Mouse (Mus musculus) C2C12 (cell line): Measurements from ENCODE around the gene Camk2n1. TPM values are rescaled to one million over a fixed set of nuclear protein-coding genes. Genes with fewer than 3 reads are reported as not detected.

ENCODE experiments used
- H3K27me3 ChIP-seq: one replicate; pipeline ENCODE4 v1.6.1; 2011; ENCODE audit not compliant: control insufficient read depth, insufficient read depth, insufficient read length
- H3K36me3 ChIP-seq: one replicate; pipeline ENCODE4 v1.6.1; 2011; ENCODE audit not compliant: control insufficient read depth, insufficient read depth
- H3K4me3 ChIP-seq: one replicate; pipeline ENCODE4 v1.5.1; 2011; ENCODE audit warnings: mild to moderate bottlenecking, control low read depth; ENCODE audit not compliant: poor library complexity, insufficient read depth, severe bottlenecking
- H3K79me2 ChIP-seq: one replicate; pipeline ENCODE4 v1.6.1; 2011; ENCODE audit not compliant: control insufficient read depth, insufficient read depth
- H3K79me3 ChIP-seq: one replicate; pipeline ENCODE4 v1.6.1; 2011; ENCODE audit warnings: low read depth, control low read depth
- H3ac ChIP-seq: one replicate; pipeline ENCODE3; 2011; ENCODE audit warnings: low read depth; ENCODE audit not compliant: control insufficient read depth, insufficient read length
- CEBPB ChIP-seq: IDR thresholded peaks from one replicate; pipeline ENCODE4 v1.6.1; 2011; ENCODE audit warnings: low read depth, mild to moderate bottlenecking, control low read depth, moderate library complexity
- CTCF ChIP-seq: IDR thresholded peaks from one replicate; pipeline ENCODE4 v1.5.1; 2011; ENCODE audit not compliant: control insufficient read depth, insufficient read depth, insufficient read length
- FOSL1 ChIP-seq: IDR thresholded peaks from one replicate; pipeline ENCODE4 v1.8.0; 2011; ENCODE audit warnings: mild to moderate bottlenecking, low read length; ENCODE audit not compliant: poor library complexity, insufficient read depth, severe bottlenecking
- MAX ChIP-seq: IDR thresholded peaks from one replicate; pipeline ENCODE4 v1.6.1; 2011; ENCODE audit warnings: mild to moderate bottlenecking, control low read depth
- MYOD1 ChIP-seq: IDR thresholded peaks from one replicate; pipeline ENCODE4 v1.6.1; 2011; ENCODE audit warnings: low read depth; ENCODE audit not compliant: control insufficient read depth, insufficient read length
- MYOG ChIP-seq: IDR thresholded peaks from one replicate; pipeline ENCODE4 v1.6.1; 2011; ENCODE audit not compliant: control insufficient read depth, insufficient read length; ENCODE audit errors: extremely low read depth
- USF1 ChIP-seq: IDR thresholded peaks from one replicate; pipeline ENCODE4 v1.6.1; 2011; ENCODE audit warnings: low read depth, mild to moderate bottlenecking, control low read depth, moderate library complexity
- long read RNA-seq, 2 experiments: library from polyadenylated mRNA; unstranded; transcript quantifications; one replicate each; pipeline ENCODE4 v2.0.0; 2019 to 2020
- polyA plus RNA-seq: library from polyadenylated mRNA; unstranded; fragments of >200 nt; fragmentation: generic; extraction: Trizol; gene quantifications from one replicate; pipeline ENCODE4 v1.2.1, GENCODE M21; 2012; ENCODE audit warnings: missing spikeins

Camk2n1 gene
- polyA plus RNA-seq: 0.48 TPM
- long read RNA-seq, experiment 1, partial matches to known transcripts: 0 of 1 reads
- long read RNA-seq, experiment 1, other reads (novel, unspliced or antisense): 1 of 1 reads
- long read RNA-seq, experiment 2: 0 reads

DNA sequence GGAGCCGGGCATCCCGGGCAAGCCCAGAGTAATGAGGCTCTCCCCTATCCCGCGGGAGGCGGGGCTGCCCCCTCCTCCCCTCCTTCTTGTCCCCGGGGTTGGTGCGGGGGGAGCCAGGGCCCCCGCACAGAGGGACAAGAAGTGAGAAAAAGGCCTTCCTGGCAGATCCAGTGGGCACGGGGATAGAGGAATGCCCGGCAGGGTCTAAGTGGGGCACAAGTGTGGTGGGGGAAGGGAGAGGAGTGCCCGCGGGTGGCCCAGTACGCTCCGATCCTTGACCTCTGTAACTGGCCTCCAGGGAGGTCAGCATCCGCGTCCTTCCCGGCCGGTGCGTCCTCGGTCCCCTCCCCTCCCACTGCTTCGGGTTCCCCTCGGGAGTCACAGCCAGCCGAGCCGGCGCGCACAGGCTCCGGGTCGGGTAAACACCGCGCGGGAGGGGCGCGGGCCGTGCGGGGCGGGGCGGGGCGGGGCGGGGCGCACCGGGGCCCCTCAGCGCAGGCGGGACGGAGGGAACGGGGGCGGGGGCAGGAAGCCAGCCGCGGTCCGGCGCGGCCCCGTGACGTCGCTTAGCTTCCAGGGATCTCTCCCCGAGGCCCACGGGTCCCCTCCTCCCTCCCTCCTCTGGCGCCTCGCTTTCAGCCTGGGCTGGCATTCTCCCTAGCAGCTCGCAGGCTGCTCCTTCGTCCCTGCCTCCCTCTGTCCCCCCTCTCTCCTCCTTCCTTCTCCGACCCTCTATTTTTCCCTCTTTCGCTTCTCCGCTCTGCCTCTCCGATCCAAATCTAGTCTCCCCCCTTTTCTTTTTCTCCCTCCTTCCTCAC lies at the start of gene Camk2n1:
Gene Camk2n1 (plus strand): TSS at position 562 of the 818 bp plus-strand sequence.
- Histone ChIP-seq H3K27me3 (peaks cover 37% of the 10 kb centered on the region), H3K4me3 (peak within 1 kb of the TSS; percentile 6), H3K79me2 (no peaks in the 10 kb centered on the region), H3K79me3 (no peaks in the 10 kb centered on the region), H3ac (peak within 1 kb of the TSS; percentile 64), H3K36me3 (no peaks in the 10 kb centered on the region)
- TF ChIP-seq USF1 (no peak), CEBPB (no peak), MYOG (no peak)

DNA sequence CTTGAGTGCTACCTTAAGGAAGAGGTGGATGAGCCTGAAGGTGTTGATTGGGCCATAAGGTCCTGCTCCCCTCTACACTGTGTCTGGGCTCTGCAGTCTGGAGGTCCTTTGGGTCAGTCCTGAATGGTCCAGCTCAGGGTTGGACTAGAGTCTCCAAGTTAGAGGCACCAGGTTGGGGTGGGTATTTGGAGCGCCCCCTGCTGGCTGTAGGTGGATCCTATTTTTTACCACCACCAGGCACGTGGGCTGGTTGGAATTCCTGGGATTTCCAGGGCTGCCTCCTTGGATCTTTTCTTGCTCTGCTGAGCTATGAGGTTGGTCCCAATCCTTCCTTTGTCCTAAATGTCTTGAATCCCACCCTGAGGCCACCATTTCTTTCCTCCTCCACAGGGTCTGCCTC lies 49.3 kb upstream of the Camk2n1 start:
- Histone ChIP-seq H3K4me3 (no peak overlapping the region), H3K27me3 (peaks cover 13% of the 10 kb centered on the region), H3ac (no peak overlapping the region), H3K79me3 (no peaks in the 10 kb centered on the region), H3K79me2 (no peaks in the 10 kb centered on the region), H3K36me3 (no peaks in the 10 kb centered on the region)
- TF ChIP-seq CEBPB (no peak), CTCF (peak; percentile 8), USF1 (peak; percentile 32)

DNA sequence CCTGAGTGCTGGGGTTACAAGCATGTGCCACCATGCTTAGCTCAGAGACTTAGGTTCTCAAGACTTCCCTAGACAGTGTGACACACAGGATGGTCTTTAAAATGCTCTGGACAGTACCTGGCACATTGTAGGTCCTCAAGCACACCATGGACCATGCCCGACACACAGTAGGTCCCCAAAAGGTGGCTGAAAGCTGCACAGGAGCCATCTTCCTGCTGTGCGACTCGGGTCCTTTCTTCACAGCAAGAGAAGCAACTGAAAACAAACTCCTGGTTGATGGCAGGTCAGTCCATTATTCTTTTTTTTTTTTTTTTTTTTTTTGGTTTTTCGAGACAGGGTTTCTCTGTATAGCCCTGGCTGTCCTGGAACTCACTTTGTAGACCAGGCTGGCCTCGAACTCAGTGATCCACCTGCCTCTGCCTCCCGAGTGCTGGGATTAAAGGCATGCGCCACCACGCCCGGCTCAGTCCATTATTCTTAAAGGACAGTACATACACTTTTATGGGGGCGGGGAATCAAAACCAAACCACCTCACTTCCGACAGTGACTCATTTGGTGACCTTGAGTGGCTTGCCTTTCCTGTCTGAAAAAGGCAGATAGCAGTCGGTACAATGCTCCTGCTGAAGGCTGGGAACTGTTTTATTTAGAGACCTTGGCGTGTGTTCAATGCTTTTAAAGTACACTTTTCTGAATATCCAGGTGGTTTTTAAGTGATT lies 46.5 kb upstream of the Camk2n1 start:
- Histone ChIP-seq H3K79me3 (no peaks in the 10 kb centered on the region), H3K79me2 (no peaks in the 10 kb centered on the region), H3K4me3 (no peak overlapping the region), H3K36me3 (no peaks in the 10 kb centered on the region), H3ac (no peak overlapping the region), H3K27me3 (peaks cover 31% of the 10 kb centered on the region)
- TF ChIP-seq USF1 (no peak), MAX (no peak), FOSL1 (no peak), MYOD1 (no peak), MYOG (no peak)

DNA sequence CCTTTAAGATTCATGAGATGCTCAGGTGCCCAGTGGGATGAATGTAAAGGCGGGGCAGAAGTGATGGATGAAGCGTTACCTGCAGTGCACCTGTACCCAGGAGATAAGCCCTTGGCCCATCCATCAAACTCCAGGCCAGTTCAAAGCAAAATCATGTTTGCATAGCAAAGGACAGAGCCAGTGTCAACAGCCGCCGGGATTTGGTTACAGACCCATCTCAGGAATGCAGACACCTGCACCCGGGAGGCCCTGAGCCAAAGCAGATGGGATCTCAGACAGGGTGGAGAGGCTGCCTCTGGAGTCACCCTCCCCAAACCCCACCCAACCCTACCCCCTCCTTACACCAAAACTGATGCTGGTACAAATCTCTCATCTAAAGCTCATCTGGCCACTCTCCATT lies 43.1 kb upstream of the Camk2n1 start:
- TF ChIP-seq FOSL1 (no peak), CTCF (no peak), USF1 (no peak), MYOG (no peak), CEBPB (no peak), MAX (no peak), MYOD1 (no peak)

DNA sequence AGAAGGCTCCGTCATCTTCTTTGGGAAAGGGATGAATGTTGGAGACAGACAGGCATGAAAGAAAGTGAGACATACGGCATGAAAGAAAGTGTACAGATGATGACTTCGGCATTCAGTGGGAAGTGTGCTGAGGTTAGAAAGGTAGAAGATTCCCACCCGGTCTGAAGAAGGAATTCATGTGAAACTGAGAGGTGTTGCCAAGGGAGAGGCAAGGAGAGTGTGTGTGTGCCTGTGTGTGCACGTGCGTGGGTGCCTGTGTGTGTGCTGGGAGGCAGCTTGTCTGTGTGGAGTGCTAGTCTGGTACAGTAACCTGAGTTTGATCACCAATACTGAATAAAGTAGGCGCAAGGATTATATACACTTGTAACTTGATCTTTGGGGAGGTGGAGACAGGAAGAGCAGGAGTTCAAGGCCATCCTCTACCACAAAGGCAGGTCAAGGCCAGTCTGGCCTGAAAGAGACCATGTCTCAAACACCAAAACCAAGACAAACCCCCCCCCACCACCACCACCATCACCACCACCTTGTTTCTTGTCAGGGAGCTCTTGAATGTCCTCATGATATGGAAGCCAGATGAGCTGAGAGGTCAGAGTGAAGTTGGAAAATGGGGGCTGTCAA lies 42.5 kb upstream of the Camk2n1 start:
- H3K79me3 ChIP-seq: no peaks in the 10 kb centered on the region
- no peak overlapping the region for H3K4me3 ChIP-seq
- no peak for TF ChIP-seq MAX
- no peak for TF ChIP-seq MYOG
- TF ChIP-seq USF1: no peak
- TF ChIP-seq FOSL1: no peak
- TF ChIP-seq CTCF: no peak
- no peak for TF ChIP-seq MYOD1
- TF ChIP-seq CEBPB: no peak
- H3ac ChIP-seq: no peak overlapping the region
- peaks cover 60% of the 10 kb centered on the region for H3K27me3 ChIP-seq
- no peaks in the 10 kb centered on the region for H3K79me2 ChIP-seq
- no peaks in the 10 kb centered on the region for H3K36me3 ChIP-seq

More for the DNA sequence above, 43.1 kb upstream of the Camk2n1 start:
- Histone ChIP-seq H3K36me3 (no peaks in the 10 kb centered on the region), H3K79me2 (no peaks in the 10 kb centered on the region), H3K27me3 (peaks cover 57% of the 10 kb centered on the region), H3ac (no peak overlapping the region), H3K79me3 (no peaks in the 10 kb centered on the region), H3K4me3 (no peak overlapping the region)
